Mouse (Mus musculus) right cerebral cortex, adult 2 months (tissue): ENCODE results near the gene Rnf150.

Experiments
- DNase-seq, 2 experiments: peaks; one replicate each; pipeline ENCODE4 v3.0.0; 2021 to 2022; ENCODE audit warnings: low spot score in 2 of 2

Rnf150 gene

DNA sequence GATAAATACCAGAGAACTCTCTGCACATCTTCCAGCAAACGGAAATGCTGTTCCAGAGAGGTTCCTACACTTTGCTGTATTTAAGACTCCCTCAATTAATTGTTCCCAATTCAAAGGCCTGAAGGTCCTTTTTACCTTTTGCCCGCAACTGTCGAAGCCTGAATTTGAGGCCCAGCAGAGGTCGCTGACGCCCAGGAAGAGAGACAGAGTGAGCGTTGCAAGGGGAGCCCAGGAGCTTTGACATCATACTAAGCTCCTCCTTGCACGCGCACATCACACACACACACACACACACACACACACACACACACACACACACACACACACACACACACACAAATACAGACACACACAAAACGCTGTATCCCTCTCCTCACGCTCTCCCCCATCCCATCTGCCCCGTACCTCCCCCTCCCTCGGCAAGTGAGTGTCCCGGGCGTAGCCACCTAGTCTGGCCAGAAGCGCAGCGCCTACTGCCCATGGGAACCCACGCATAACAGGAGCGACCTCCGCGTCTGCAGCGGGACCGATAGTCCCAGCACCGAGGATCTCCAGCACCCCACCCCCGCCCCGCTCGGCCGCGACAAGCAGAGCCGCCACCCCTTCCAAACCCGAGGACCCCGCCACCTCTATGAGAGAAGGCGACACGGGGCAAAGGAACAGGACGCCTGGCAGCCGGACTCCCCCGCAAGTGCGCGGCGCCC is at the start of gene Rnf150:
TSS of gene Rnf150 (plus strand) at position 316 of the 704 bp plus-strand sequence.
- DNase-seq, result peak; percentile 87 to 91

DNA sequence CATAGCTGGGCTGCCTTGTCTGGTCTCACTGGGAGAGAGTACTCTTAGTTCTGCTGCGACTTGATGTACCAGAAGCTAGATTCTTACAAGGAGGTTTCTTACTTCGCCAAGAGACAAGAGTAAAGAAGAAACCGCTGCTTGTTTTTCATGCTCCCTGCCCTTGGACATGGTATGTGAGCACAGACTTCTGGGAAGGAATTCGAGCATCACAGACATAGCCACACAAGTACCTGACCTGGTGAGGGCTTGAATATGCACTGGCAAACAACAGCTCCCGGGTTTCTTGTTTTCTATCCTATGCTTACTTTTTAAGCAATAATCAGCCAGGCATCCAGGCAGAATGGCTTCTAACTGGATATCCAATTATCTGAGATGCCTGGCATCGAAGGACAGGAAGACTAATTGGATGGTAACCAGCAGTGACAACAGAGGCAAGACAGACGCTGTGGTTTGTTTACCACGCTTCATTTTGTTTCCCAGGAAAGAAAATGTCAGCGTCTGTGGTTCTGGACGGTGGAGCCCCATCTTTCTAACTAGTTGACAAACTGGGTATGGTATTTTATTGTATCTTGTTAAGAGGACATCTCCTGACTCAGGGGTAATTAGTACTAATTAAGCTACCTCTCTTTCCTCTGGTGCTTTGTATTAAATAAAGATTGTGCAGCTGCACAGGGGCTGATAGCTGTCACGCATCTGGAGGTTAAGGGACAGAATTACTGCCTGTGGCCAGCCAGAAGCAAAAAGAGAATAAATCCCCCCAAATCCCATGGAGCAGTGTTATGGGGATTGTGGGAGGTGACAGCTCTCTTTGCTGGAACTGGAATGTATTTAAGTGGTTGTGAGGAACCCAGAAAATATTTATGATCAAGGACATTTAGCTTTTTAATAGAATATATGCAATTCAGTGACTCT is 36.8 kb upstream of the Rnf150 start:
- DNase-seq, result no peak

DNA sequence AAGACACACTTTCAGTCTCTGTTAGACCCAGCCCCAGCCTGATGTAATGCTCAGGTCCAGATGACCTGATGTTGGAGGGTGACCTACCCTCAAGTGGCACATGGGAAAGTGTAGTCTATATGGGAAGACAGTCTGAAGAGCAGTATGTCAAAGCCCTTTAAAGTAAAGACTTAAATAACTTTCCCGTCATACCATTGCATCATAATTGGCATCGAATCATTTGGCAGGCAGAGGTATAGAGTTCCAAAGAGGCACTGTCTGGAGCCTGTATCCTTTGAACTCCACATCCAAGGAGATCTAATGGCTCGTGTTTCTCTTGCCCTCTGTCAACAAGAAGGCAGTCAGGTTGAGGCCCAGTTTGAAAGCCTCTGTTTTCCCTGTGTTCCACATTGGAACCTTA is 22.7 kb upstream of the Rnf150 start:
- no peak for DNase-seq

DNA sequence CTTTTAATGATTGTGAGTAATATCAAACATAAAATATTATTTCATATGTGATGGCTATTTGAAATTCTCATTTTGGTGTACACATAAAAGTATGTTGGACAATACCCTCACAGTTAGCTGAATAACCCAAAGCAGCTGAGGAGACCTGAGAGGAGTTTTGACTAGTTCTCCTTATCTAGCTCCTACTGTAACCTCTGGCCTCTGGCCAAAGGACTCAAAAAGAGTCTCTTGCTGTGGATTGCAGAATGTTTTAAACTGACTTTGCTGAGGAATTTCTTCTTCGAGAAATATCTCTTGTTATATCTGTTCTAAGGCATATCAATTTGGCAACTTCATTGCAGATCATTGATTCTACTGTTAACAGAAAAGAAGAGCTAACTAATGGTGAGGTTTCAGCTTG is 22.2 kb upstream of the Rnf150 start:
- DNase-seq, result no peak

DNA sequence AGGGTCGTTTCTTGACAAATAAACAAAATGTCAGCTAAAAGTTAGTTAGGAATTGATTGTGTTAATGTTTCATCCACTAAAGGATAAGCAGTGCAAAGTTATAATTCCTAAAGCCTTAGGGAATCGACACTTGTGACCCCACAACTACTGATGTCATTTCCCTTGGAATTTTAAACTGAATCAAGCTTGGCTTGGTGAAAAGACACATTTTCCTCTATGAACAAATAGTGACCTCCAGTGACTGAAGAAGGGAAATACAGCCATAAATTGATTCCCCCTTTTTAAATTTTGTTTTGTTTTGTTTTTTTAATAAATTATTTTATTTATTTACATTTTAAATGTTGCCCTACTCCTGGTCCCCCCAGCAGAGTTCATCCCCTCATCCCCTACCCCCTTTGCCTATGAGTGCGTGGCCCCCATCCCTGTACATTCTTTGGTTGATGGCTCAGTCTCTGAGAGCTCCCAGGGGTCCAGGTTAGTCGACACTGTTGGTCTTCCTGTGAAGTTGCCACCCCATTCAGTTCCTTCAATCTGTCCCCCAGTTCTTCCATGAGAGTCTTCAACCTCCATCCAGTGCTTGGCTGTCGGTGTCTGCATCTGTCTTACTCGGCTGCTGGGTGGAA is 21.5 kb upstream of the Rnf150 start:
- DNase-seq, result no peak

DNA sequence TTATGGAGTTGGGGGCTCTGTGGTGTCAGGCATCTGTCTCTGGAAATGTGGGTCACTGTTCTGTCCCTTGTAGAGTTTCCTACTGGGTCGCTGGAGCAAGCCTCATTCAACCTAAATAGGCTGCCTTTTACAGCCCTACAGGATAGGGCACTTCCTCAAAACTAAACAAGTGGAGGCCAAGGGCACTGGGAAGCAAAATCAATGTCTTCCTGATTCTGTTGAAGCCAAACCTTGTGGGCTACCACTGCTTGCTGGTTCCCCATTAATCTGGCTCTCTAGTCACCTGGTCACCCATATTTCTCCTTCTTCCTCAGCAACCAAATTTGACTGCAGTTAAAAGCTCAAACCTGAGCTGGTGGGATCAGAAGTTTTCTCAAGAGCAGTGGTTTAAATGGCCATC is 19.5 kb upstream of the Rnf150 start:
- DNase-seq, result no peak

DNA sequence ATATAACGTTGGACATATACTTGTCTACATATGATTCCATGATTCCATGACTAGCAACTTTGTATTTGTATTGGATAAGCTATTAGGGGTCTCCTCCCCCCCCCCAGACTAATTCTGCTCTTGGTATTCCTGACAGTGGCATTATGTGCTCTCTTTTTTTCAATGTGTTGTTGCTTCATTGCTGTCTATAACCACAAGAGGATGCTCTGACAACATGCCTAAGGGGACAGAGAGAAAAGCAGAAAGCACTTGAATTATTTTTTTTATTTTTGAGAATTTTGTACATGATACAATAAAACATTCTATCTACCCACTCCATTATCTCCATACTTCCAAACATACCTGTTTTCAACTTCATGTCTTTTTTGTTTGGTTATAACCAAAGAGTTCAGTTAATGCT is 18.7 kb upstream of the Rnf150 start:
- DNase-seq, result no peak

DNA sequence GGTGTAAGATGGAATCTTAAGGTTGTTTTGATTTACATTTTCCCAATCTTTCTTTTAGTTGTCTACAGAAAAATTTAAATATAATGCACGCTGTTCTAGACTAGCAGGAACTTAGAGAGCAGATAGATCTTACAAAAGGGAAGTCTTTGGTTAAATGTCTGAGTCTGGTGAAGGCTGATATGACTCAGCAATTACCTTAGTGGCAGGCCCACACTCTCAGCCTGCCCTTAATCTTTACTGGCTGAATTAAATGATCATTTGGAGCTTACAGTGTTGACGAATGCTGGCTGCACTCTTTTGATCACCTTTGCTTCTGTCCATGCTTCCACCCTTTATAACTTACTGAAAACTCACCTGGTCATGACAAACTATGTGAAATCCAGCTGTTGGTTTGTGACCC is 17.1 kb upstream of the Rnf150 start:
- DNase-seq, result no peak

DNA sequence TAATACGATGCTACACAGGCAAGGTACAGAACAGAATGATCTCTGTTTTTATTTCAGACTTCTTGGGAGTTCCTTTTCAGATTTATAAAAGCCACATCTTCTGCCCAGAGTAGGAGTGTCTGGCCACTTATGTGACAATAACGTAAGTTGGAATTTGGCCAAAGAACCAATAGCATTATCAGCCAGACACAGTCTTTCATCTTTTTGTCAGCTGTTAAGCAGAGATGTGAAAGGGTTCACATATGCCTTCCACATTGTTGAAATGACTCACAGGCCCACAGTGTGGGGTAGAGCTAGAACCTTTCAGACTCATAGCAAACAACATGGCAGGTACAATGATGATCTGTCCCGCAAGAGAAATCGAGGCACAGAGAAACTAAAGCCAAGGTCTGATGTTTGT is 16.4 kb upstream of the Rnf150 start:
- no peak for DNase-seq

DNA sequence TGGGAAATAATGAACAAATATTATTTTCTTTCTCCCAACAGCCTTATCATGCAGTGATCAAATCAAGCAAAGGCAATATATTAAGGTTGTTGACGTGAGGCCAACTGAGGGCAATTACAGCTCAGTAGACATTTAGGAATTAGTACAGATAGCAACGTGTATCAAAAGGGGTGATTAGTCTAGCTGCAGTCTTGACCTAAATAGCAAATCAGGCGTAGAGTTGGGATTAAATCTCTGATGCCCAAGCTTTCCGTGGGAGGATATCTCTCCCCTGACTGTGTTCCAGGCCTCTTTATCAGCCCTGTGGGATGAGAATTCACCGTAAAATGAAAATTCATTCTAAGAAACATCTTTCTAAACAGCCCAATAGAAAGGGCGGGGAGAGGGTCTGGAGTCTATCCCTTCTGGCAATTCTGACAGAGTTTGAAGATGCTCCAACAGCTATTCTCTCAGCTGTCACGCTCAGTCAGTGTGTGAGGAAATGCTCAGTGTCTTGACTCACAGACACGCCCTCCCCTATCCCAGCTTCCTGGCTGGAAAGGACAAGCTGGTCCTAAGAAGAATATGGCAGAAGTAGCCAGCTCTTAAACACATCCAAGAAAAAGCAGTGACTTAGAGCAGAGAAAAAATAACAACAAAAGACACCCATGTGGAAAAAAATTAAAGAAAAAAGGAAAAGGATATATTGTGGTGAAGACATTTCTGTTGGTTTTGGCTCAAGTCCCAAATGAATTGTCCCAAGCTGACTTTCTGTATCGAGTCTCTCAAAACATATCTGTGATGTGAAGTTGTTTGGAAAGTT is 4.4 kb upstream of the Rnf150 start:
- DNase-seq, result no peak

DNA sequence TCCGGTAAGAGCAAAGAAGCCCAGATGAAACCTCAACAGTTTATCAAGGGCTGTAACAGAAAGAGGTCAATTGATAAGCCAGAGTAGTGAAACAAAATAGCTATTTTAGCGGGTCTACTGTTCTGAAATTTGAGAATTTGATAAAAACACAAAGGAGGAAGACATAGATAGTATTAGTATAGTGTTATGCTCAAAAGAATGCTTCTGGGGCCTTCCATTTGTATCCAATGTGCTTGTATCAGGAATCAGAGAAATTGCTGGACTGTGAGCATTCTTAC is 3.9 kb upstream of the Rnf150 start:
- DNase-seq, result no peak

DNA sequence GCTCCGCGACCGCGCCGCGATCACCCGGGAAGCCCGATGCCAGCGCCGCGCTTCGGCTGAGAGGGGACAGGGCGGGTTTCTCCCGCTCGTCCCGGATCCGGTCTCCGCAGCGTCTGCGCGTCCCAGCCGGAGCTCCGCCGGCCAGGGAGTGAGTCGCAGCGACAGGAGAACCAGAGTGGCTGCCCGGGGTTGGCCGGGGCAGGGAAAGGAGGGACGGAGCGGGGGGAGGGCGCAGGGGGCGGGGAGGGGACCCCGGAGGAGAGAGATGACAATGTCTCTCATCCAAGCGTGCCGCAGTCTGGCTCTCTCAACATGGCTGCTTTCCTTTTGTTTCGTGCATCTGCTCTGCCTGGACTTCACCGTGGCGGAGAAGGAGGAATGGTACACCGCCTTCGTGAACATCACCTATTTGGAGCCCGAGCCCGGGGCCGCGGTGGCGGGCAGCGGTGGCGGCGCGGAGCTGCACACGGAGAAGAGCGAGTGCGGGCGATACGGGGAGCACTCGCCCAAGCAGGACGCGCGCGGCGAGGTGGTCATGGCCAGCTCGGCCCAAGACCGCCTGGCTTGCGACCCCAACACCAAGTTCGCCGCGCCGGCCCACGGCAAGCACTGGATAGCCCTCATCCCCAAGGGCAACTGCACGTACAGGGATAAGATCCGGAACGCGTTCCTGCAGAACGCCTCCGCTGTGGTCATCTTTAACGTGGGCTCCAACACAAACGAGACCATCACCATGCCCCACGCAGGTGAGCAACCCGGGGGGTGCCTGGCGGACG is 777 bp downstream of the Rnf150 start:
- peak; percentile 48 to 58 for DNase-seq

DNA sequence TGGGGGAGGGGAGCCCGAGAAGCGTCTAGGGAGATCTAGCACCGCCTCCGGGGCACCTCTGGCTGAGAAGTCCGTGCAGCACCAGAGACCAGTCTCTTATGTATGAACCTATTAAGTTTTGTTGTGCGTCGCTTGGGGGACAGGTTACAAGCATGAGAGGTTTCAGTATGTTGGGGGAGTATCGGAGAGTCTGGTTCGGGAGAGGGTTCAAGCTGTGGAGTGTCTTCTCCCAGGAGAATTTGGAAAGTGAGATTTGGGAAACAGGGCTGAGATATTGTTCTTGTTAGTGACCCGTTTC is 1.3 kb downstream of the Rnf150 start:
- DNase-seq, result peak in 1 of 2 experiments; percentile 31

DNA sequence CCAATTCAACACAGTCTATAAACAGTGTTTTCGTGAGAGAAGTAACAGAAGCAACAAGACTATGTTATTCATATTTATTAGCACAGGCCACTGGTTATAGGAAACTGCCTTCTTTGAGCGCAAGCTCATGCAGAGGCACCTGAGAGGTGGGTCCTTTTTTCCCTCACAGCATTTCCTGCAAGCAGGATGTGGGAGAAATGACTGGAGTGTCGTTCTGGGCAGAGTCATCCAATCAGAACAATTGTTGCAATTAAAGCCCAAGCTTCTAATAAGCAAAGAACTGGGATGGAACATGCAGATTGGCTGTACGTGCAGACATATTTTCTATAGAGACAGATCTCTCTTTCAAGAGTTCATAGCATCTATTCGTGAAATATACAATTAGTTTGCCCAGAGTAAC is 2.1 kb downstream of the Rnf150 start:
- peak in 1 of 2 experiments; percentile 46 for DNase-seq

DNA sequence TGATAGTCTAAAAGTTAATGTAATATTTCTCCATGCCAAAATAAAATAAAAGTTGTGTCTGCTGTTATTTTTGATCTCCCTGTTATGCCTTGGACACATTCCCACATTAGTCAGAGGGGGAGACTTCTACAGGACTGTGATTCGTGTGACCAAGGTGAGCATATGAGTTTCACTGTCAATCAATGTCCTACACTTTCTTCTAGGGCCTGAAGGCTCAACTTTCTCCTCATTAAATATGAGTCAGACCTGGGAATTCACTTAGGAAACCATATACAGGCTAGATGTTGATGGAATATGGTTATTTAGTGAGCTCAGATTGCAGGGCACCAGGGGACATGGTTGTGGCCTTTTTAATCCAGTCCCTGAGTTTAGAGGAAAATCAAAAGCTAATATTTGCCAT is 3.1 kb downstream of the Rnf150 start:
- no peak for DNase-seq

DNA sequence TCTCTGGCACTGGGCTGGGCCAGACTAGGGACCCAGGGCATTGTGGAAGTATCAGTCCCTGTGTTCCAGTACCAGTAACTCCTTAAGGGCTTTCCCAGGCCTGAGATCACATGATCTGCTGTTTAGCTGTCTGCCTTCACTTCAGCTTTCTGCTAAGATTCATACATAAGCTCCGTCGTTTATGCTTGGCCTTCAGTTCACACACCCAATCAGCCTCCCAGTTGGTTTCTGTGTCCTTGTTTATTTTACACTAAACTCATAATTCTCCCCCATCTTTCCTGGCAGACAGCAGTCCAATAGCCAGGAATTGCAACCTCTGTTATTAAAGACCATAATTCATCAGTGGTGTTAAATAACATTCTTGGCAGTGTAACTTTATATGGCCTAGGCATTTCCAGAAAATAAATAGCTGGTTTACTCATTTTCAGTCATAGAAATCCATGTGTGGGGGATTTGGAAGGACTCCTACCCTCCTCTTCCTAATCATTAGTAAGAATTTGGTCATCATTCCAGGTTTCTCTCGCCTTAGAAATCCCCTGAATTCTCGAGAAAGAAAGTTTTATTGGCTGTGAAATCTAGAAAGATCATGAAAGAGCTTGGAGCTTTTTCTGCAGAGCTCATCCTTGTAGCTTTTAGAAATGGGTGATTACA is 7.8 kb downstream of the Rnf150 start:
- no peak for DNase-seq

DNA sequence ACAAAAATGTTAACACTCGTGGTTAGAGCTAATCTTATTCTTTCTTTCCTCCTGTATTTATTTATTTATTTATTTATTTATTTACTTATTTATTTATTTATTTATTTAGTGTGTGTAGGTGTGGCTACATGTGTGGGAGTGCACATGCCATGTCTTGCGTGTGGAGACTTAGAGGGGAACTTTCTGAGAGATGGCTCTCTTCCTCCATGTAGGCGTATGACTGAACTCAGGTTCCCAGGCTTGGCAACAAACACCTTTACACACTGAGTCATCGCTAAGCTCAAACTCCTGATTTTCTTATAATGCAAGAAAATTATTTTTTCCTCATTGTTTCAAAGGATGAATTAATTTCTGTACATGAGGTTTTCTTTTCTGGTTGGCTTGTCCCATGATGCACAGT is 8.8 kb downstream of the Rnf150 start:
- DNase-seq, result no peak

DNA sequence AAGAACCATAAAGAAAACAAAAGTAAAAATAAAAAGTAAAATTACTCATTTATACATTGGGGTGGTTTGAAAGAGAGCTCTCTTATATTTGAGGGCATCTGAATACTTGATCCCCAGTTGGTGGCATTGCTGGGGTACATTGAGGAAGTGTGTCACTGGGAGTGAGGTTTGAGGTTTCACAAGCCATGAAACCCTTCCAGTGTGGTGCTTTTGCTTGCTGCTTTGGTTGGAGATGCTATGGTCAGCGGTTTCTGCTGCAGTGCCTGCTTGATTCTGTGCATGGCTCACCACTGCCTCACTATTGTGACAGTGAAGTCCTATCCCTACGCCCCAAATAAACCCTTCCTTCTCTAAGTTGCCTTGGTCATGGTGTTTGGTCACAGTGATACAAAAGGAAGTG is 10.9 kb downstream of the Rnf150 start:
- DNase-seq, result no peak

DNA sequence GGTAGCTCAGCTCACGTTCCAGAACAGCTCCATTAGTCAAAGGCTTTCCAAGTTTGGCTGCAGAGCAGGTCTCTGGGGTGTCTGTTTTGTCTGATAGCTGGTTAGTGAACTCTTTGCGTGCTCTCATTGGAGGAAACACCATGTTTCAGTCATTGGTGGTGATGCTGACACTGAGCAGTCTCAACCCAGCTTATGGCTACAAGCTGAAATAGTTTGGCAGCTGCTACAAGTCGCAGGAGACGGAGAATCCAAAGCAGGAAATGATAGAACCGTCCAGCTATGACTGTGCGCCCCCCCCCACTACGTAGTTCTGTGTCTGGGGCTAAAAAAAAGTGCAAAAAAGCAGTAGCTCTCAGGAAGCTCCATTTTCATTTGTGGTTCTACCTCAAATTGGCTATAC is 12.0 kb downstream of the Rnf150 start:
- DNase-seq, result no peak

DNA sequence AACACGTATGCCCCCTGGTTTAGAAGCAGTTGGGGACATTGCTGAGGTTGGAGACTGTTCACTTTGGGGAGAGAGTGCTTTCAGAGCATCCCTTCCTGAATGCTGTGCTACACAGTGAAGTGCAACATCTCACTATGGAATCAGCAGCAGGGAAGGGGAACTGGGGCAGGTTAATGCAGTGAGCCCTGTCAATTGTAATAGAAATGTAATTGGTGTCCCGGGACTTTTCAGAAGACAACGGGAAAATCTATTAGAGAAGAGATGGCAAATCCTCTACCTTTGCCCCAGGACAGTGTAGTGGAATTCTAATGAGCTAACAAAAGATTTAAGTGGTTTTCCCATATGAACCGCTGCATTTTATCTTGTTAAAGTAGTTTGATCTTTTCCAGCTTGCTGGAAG is 21.3 kb downstream of the Rnf150 start:
- no peak for DNase-seq

DNA sequence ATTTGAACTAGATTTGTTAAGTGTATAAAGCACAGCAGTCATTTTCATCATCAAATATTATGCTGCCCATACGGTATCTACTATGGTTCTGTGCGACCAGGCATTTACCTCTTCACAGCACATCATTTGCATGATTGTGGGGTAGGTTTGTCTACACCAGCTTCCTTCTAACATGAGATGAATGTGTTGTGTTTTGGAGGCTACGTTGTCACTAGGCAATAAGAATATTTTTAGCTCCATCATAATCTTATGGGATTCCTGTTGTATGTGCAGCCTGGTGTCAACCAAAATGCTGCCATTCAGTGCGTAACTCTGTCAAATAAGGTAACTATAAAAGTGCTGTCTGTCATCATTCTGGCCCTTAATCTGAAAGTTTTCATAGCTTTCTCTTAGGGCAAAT is 24.1 kb downstream of the Rnf150 start:
- DNase-seq, result no peak
